Mouse (Mus musculus) spleen, adult 2 months (tissue): Measurements from ENCODE around the gene Tcfl5.

Experiments used
- CTCF ChIP-seq: fragments of 200-500 bp; IDR thresholded peaks from 2 replicates; pipeline ENCODE4 v1.5.1; 2011; ENCODE audit warnings: mild to moderate bottlenecking, inconsistent platforms; ENCODE audit not compliant: insufficient read depth, insufficient read length, insufficient replicate concordance; ENCODE audit errors: extremely low read depth
- POLR2A ChIP-seq: fragments of 200-500 bp; IDR thresholded peaks from 2 replicates; pipeline ENCODE4 v1.6.1; 2011; ENCODE audit warnings: low read depth, low read length, inconsistent platforms

DNA sequence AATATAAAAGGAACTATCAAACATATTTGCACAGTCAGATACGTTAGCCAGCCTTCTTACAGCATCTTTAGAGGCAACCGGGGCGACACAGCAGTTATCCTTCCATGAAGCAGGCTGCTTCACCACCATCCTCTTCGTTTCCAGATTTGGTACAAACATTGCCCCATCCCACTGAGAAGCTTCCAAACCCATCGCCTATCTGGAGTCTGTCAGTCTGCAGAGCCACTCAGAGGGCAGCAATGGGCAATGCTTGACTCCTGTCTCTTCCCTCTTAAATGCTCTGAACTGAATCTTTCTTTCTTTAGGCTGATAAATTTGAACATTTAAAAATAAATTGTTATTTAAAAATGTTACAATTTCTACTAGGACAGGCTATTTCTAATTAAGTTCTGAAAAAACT, 15.9 kb upstream of the Tcfl5 start:
- TF ChIP-seq CTCF (no peak), POLR2A (no peak)
